13 mouse cellular contexts compared by ENCODE assay signal in genomic region chr14:73118482-73119347, GRCm38 (mm10). TPM values are rescaled to one million over a fixed set of nuclear protein-coding genes. Genes with fewer than 3 reads are reported as not detected.
A peak's percentile ranks its signal among the peaks of the same experiment; 100 is the strongest.
DNase-seq lines count a peak whose midpoint lies in the region; ATAC-seq lines count a peak whose summit lies in the region.
"Had no signal": no experiment of that assay in that cellular context is flagged by ENCODE, and none has a peak within 500 bp of the region (broad histone marks: within the 10 kb centered on the region; RNA-seq: fewer than 3 reads in every experiment).

No protein-coding gene starts in this region.

- DNase-seq in intestine, embryonic 14.5 days (ENCODE audit: low spot score), result peak; percentile 47
- peak; percentile 28 for DNase-seq in limb, embryonic 10.5 days (ENCODE audit: low spot score)
- peak; percentile 64 to 77 for DNase-seq in thymus, adult 18-20 months
- no peak for DNase-seq in urinary bladder, adult 2 months (ENCODE audit: low spot score)
- DNase-seq in cerebellum, adult 9-10 months, result no peak
- no peak for DNase-seq in hindbrain, embryonic 14.5 days (ENCODE audit: low spot score)
- DNase-seq: cerebellum, postnatal 14 days; left cerebral cortex, postnatal 4 days; lung, postnatal 14 days had no signal

- H3K4me3 ChIP-seq in intestine, embryonic 14.5 days (ENCODE audit: low read depth, low read length), result no peak overlapping the region
- no peak overlapping the region for H3K4me3 ChIP-seq in intestine, embryonic 16.5 days (ENCODE audit: low read length)
- no peak overlapping the region for H3K4me3 ChIP-seq in limb, embryonic 10.5 days
- H3K4me3 ChIP-seq in hindbrain, embryonic 14.5 days (replicated peaks; ENCODE audit: low read length), result no peak overlapping the region
- H3K4me3 ChIP-seq: heart, embryonic 13.5 days; intestine, embryonic 15.5 days had no signal

- no peak overlapping the region for H3K4me2 ChIP-seq in intestine, embryonic 14.5 days (ENCODE audit: low read length)
- no peak overlapping the region for H3K4me2 ChIP-seq in intestine, embryonic 16.5 days (ENCODE audit: low read depth, low read length)
- H3K4me2 ChIP-seq in hindbrain, embryonic 14.5 days (replicated peaks), result no peak overlapping the region
- H3K4me2 ChIP-seq: heart, embryonic 13.5 days; intestine, embryonic 15.5 days had no signal

- no peaks in the 10 kb centered on the region for H3K9me3 ChIP-seq in intestine, embryonic 14.5 days (ENCODE audit: control insufficient read depth, low read length)
- H3K9me3 ChIP-seq in intestine, embryonic 16.5 days (ENCODE audit: control insufficient read depth, low read length), result no peaks in the 10 kb centered on the region
- H3K9me3 ChIP-seq in limb, embryonic 10.5 days (replicated peaks), result no peaks in the 10 kb centered on the region
- no peaks in the 10 kb centered on the region for H3K9me3 ChIP-seq in hindbrain, embryonic 14.5 days (ENCODE audit: control insufficient read depth, low read length)
- H3K9me3 ChIP-seq: heart, embryonic 13.5 days; intestine, embryonic 15.5 days had no signal

- no peaks in the 10 kb centered on the region for H3K27me3 ChIP-seq in intestine, embryonic 14.5 days (replicated peaks; ENCODE audit: control insufficient read depth, insufficient read depth, low read length)
- H3K27me3 ChIP-seq in intestine, embryonic 16.5 days (replicated peaks; ENCODE audit: control insufficient read depth, insufficient read depth, low read length), result no peaks in the 10 kb centered on the region
- no peaks in the 10 kb centered on the region for H3K27me3 ChIP-seq in limb, embryonic 10.5 days (ENCODE audit: low read depth, poor library complexity, severe bottlenecking)
- no peaks in the 10 kb centered on the region for H3K27me3 ChIP-seq in hindbrain, embryonic 14.5 days (ENCODE audit: control insufficient read depth, insufficient read depth, low read length)
- H3K27me3 ChIP-seq: heart, embryonic 13.5 days; intestine, embryonic 15.5 days had no signal

- H3K9ac ChIP-seq in intestine, embryonic 14.5 days (ENCODE audit: low read length), result no peak overlapping the region
- no peak overlapping the region for H3K9ac ChIP-seq in intestine, embryonic 16.5 days (ENCODE audit: low read depth, low read length)
- no peak overlapping the region for H3K9ac ChIP-seq in hindbrain, embryonic 14.5 days
- H3K9ac ChIP-seq: heart, embryonic 13.5 days; intestine, embryonic 15.5 days had no signal

- H3K36me3 ChIP-seq in intestine, embryonic 14.5 days (ENCODE audit: control insufficient read depth, insufficient read depth, low read length), result no peaks in the 10 kb centered on the region
- H3K36me3 ChIP-seq in intestine, embryonic 16.5 days (ENCODE audit: control insufficient read depth, insufficient read depth, low read length), result no peaks in the 10 kb centered on the region
- no peaks in the 10 kb centered on the region for H3K36me3 ChIP-seq in limb, embryonic 10.5 days
- H3K36me3 ChIP-seq in hindbrain, embryonic 14.5 days (replicated peaks; ENCODE audit: control insufficient read depth, insufficient read depth), result no peaks in the 10 kb centered on the region
- H3K36me3 ChIP-seq: heart, embryonic 13.5 days; intestine, embryonic 15.5 days had no signal

- no peak for ATAC-seq in intestine, embryonic 14.5 days (replicated peaks; ENCODE audit: low FRiP score, low TSS enrichment, low read depth)
- ATAC-seq in intestine, embryonic 16.5 days, result no peak
- peak; percentile 49 for ATAC-seq in CD4-positive, CD25-positive, alpha-beta regulatory T cell, adult 4 months
- ATAC-seq in hindbrain, embryonic 14.5 days (ENCODE audit: low FRiP score), result no peak
- ATAC-seq: intestine, embryonic 15.5 days had no signal

- H3K4me1 ChIP-seq in intestine, embryonic 14.5 days (replicated peaks; ENCODE audit: control insufficient read depth, insufficient read depth, low read length), result peaks cover 10% of the 10 kb centered on the region; the same call in 1 of the 2 replicates
- 0 out of 2 replicates have a peak, but pooled peaks cover 8% of the 10 kb centered on the region for H3K4me1 ChIP-seq in intestine, embryonic 16.5 days (ENCODE audit: control insufficient read depth, insufficient read depth, low read length)
- H3K4me1 ChIP-seq in limb, embryonic 10.5 days, result peaks cover 42% of the 10 kb centered on the region
- H3K4me1 ChIP-seq in hindbrain, embryonic 14.5 days (replicated peaks; ENCODE audit: control insufficient read depth, insufficient read depth, low read length), result no peaks in the 10 kb centered on the region

- no peak overlapping the region for H3K27ac ChIP-seq in intestine, embryonic 14.5 days (ENCODE audit: low read depth)
- H3K27ac ChIP-seq in intestine, embryonic 16.5 days (ENCODE audit: low read length), result no peak overlapping the region; the same call in 1 of the 2 replicates
- peak overlapping the region; percentile 68; the same call in 1 of the 2 replicates for H3K27ac ChIP-seq in limb, embryonic 10.5 days
- no peak overlapping the region for H3K27ac ChIP-seq in hindbrain, embryonic 14.5 days
- H3K27ac ChIP-seq: heart, embryonic 13.5 days had no signal

- WGBS in intestine, embryonic 14.5 days, result 71% methylated on average over 14 of the region's 14 CpGs
- WGBS in intestine, embryonic 16.5 days, result 71% methylated on average over 14 of the region's 14 CpGs
- 72% methylated on average over 14 of the region's 14 CpGs for WGBS in limb, embryonic 10.5 days
- WGBS in hindbrain, embryonic 14.5 days, result 69% methylated on average over 14 of the region's 14 CpGs

RNA-seq across cellular contexts. Expression of gene Rcbtb2, which starts 4.1 kb away (rescaled TPM):
- 89.3 and 105 TPM in 2 replicates for polyA plus RNA-seq in intestine, embryonic 14.5 days (2014; fragmentation: Nextera tagmentation; extraction: Ambion mirVana)
- 55.5 and 62.2 TPM in 2 replicates for polyA plus RNA-seq in intestine, embryonic 16.5 days (2015; fragmentation: Nextera tagmentation; extraction: Ambion mirVana)
- polyA plus RNA-seq in CD4-positive, CD25-positive, alpha-beta regulatory T cell, adult 4 months (2017; shearing (Covaris generic)), result 10 to 100 TPM; 55.6 to 61.4 TPM
- polyA plus RNA-seq in limb, embryonic 10.5 days (2016; fragmentation: Nextera tagmentation; extraction: Ambion mirVana), result 202 and 208 TPM in 2 replicates
- 41.3 and 47.1 TPM in 2 replicates for polyA plus RNA-seq in urinary bladder, adult 2 months (2012; rRNA removed)
- polyA plus RNA-seq in hindbrain, embryonic 14.5 days (2014; fragmentation: Nextera tagmentation; extraction: Ambion mirVana), result 64.0 and 77.0 TPM in 2 replicates

Comparison
In these comparisons a context has a peak if more than half of its experiments do, and no peak if none do; other contexts are left out.
1. DNase-seq: peak in intestine, embryonic 14.5 days (single experiment), limb, embryonic 10.5 days (single experiment) and thymus, adult 18-20 months (2 of 2); none in urinary bladder, adult 2 months (single experiment), cerebellum, adult 9-10 months (single experiment) and hindbrain, embryonic 14.5 days (single experiment).